Mouse (Mus musculus) midbrain, embryonic 15.5 days (tissue): ENCODE data around the gene Hdhd5. TPM values are rescaled to one million over a fixed set of nuclear protein-coding genes. Genes with fewer than 3 reads are reported as not detected.

ENCODE experiments used
- ATAC-seq: fragments of 200-750 bp; cut with Nextera tagmentation; replicated peaks from 2 replicates; pipeline ENCODE4 v1.8.0; 2017; ENCODE audit warnings: moderate TSS enrichment
- H3K27ac ChIP-seq: fragments of 300-500 bp; sonication (generic); 2 replicates; pipeline ENCODE4 v1.5.1; 2015; ENCODE audit warnings: mild to moderate bottlenecking, inconsistent platforms
- H3K27me3 ChIP-seq: fragments of 300-500 bp; sonication (generic); replicated peaks from 2 replicates; pipeline ENCODE4 v1.6.1; 2015; ENCODE audit warnings: inconsistent platforms
- H3K36me3 ChIP-seq: fragments of 300-500 bp; sonication (generic); replicated peaks from 2 replicates; pipeline ENCODE4 v1.6.1; 2015; ENCODE audit warnings: inconsistent platforms
- H3K4me1 ChIP-seq: fragments of 300-500 bp; sonication (generic); 2 replicates; pipeline ENCODE4 v1.6.1; 2015; ENCODE audit warnings: inconsistent platforms
- H3K4me2 ChIP-seq: fragments of 300-500 bp; sonication (generic); 2 replicates; pipeline ENCODE4 v1.6.1; 2015; ENCODE audit warnings: inconsistent platforms, mild to moderate bottlenecking, moderate library complexity
- H3K4me3 ChIP-seq: fragments of 300-500 bp; sonication (generic); 2 replicates; pipeline ENCODE4 v1.5.1; 2015; ENCODE audit warnings: mild to moderate bottlenecking, inconsistent platforms
- H3K9ac ChIP-seq: fragments of 300-500 bp; sonication (generic); 2 replicates; pipeline ENCODE4 v1.6.1; 2015; ENCODE audit warnings: mild to moderate bottlenecking, inconsistent platforms
- H3K9me3 ChIP-seq: fragments of 300-500 bp; sonication (generic); 2 replicates; pipeline ENCODE4 v1.6.1; 2016; ENCODE audit warnings: inconsistent platforms
- WGBS: fragments of 180-500 bp; shearing (Covaris S2); methylation state at CpG from one replicate; pipeline ENCODE4 v1.1.7; 2015; ENCODE audit warnings: mixed read lengths; 5-methylcytosine and 5-hydroxymethylcytosine counted together
- polyA plus RNA-seq: library from polyadenylated mRNA; unstranded; fragments of >200 nt; fragmentation: Nextera tagmentation; extraction: Ambion mirVana; gene quantifications from 2 replicates; pipeline ENCODE4 v1.2.1, GENCODE M21; 2015

The Hdhd5 gene
- polyA plus RNA-seq, 1 experiment from 2014 or later: 15.5 TPM

DNA sequence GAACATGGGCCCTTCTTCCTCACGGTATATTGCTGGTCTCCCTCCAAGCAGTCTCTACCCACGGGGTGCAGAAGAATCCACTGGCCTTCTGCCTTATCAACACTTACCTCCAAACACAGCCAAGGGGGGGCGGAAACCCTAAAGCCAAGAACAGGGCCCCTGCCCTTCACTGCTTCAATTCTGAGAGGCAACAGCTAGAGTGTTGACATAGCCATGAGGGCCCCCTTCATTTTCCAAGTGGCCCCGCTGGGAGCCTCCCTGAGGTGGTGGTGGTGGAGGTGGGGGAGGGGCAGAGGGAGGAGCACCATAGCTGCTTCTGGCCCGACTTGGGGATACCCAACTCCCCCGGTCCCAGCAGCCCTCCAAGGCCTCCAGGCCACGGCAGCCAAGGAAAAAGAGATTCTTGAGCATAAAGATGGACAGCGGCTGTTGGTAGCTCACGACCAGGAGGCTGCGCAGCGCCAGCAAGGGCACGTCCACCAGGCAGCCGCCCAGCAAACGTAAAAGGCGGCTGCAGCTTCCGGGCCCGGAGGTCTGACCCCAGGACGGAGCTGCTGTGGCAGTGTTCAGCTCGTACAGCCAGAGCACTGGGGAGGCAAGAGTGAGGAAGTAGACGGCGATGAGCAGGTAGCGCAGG lies 39.1 kb downstream of the Hdhd5 start:
- H3K4me3 ChIP-seq: peak overlapping the region; percentile 87
- H3K27ac ChIP-seq: 0 out of 2 replicates have a peak overlapping the region, but pooled peaks have one; percentile 97
- WGBS: 11% methylated on average over 22 of the region's 22 CpGs
- H3K9ac ChIP-seq: peak overlapping the region; percentile 91
- H3K4me1 ChIP-seq: peaks cover 49% of the 10 kb centered on the region
- no peak for ATAC-seq
- H3K9me3 ChIP-seq: no peaks in the 10 kb centered on the region
- no peaks in the 10 kb centered on the region for H3K36me3 ChIP-seq
- peak overlapping the region; percentile 79 for H3K4me2 ChIP-seq
- H3K27me3 ChIP-seq: no peaks in the 10 kb centered on the region

DNA sequence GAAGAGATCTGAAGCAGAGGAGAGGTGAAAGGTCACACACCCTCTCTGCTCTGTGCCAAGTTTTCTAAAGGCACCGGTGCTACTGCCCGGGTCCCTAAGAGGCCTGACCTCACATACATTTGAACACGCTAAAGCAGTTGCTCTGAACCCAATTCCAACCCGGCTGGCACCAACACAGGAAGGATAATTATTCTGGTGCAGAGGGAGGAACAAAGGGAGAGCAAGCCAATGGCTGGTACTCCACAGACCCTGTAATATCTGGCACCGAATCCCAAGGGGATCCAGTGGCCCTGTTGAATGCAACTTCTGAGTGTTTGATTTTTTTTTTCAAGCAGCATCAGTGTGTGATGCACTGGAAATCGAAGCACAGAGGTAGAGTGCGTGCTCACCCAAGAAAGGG lies 40.1 kb downstream of the Hdhd5 start:
- H3K27me3 ChIP-seq: no peaks in the 10 kb centered on the region
- peak overlapping the region; percentile 79 for H3K4me2 ChIP-seq
- no peak overlapping the region for H3K9ac ChIP-seq
- no peak overlapping the region for H3K27ac ChIP-seq
- ATAC-seq: no peak
- peak overlapping the region; percentile 87 for H3K4me3 ChIP-seq
- 35% methylated on average over 7 of the region's 7 CpGs for WGBS
- no peaks in the 10 kb centered on the region for H3K9me3 ChIP-seq
- H3K4me1 ChIP-seq: peaks cover 49% of the 10 kb centered on the region
- H3K36me3 ChIP-seq: no peaks in the 10 kb centered on the region

DNA sequence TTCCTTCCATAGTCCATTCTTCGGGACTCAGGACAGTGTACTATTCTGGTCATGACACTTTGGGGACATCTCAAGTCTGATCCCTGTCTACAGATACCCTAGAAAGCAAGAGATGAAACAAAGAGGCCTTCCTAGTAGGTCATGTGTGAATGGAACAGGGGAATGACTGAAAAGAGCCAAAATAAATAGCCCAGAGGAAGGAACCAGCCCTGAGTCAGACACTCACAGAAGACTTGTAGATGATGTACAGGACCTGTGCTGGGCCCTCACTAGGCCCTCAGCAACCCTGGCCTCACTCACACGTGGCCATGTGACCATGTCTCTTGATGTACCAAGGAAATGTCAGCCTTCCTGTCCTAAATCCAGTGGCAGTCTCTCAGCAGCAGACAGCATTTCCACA lies 41.7 kb downstream of the Hdhd5 start:
- Histone ChIP-seq H3K27me3 (no peaks in the 10 kb centered on the region), H3K36me3 (no peaks in the 10 kb centered on the region), H3K4me1 (peaks cover 46% of the 10 kb centered on the region), H3K4me3 (no peak overlapping the region), H3K4me2 (peak overlapping the region; percentile 79), H3K9ac (no peak overlapping the region), H3K9me3 (no peaks in the 10 kb centered on the region), H3K27ac (no peak overlapping the region)
- WGBS: 62% methylated on average over 2 of the region's 2 CpGs
- ATAC-seq: no peak

DNA sequence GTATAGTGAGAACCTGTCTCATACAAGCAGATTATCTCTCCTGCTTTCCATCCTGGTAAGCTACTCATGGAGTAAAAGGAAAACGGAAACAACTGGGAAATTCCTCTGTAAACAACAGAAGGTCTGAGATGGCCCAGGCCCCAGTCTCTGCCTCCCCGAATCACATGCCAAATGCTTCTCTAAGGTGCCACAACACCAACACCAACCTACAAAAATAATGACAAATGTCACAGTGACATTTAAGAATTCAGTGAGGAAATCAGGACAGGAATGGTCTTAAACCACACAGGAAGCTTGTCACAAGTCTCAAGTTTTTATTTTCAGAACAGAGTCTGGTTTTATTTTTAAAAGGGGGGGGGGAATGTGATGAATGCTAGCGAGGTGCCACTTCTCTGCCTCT lies 42.5 kb downstream of the Hdhd5 start:
- Histone ChIP-seq H3K27ac (no peak overlapping the region), H3K9ac (no peak overlapping the region), H3K36me3 (no peaks in the 10 kb centered on the region), H3K4me2 (no peak overlapping the region), H3K9me3 (no peaks in the 10 kb centered on the region), H3K27me3 (no peaks in the 10 kb centered on the region), H3K4me3 (no peak overlapping the region), H3K4me1 (peaks cover 41% of the 10 kb centered on the region)
- ATAC-seq: no peak
- 75% methylated on average over 3 of the region's 3 CpGs for WGBS

DNA sequence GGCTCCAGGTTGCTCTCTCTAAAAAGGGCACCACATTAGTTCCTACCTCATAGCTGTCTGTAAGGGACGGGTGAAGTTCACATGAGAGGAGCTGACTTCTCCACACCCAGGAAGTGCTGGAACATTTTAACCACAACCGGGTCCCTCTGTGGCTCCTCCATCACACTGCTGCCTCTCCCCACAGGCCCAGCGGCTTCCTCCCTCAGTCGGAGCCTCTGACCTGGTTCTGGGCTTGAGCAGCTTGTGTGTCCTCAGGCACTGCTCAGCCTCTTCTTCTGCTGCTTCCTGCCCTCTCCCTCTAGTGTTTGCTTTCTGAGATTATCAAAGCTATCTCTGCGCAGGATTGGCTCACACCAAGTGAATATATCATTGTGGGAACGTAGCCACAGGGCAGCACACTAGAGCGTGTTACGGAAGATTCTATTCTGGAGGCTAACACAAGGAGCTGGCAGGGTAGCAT lies 45.0 kb downstream of the Hdhd5 start:
- Histone ChIP-seq H3K4me3 (no peak overlapping the region), H3K27ac (no peak overlapping the region), H3K4me1 (peaks cover 22% of the 10 kb centered on the region), H3K9ac (no peak overlapping the region), H3K4me2 (no peak overlapping the region), H3K9me3 (no peaks in the 10 kb centered on the region), H3K36me3 (no peaks in the 10 kb centered on the region), H3K27me3 (no peaks in the 10 kb centered on the region)
- 61% methylated on average over 8 of the region's 8 CpGs for WGBS
- ATAC-seq: no peak

DNA sequence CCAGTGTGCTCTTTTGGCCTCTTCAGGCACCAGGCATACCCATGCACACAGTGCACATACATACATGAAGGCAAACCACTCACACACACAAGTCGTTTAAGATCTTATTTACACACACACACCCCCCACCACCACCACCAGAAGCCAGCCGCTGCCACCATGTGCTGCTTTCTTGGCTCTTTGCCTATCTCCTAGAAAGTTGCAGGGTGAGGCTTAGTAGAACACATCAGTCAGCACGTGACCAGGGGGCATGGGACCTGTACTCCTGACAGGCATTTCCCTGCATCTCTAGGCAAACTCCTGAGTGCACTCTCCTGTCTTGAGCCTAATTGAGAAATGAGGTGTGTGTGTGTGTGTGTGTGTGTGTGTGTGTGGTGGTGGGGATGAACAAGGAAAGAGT lies 46.1 kb downstream of the Hdhd5 start:
- H3K27ac ChIP-seq: no peak overlapping the region
- no peak overlapping the region for H3K4me3 ChIP-seq
- ATAC-seq: no peak
- H3K9me3 ChIP-seq: no peaks in the 10 kb centered on the region
- peaks cover 11% of the 10 kb centered on the region for H3K4me1 ChIP-seq
- no peaks in the 10 kb centered on the region for H3K36me3 ChIP-seq
- 83% methylated on average over 3 of the region's 3 CpGs for WGBS
- H3K9ac ChIP-seq: no peak overlapping the region
- H3K27me3 ChIP-seq: no peaks in the 10 kb centered on the region
- H3K4me2 ChIP-seq: no peak overlapping the region

DNA sequence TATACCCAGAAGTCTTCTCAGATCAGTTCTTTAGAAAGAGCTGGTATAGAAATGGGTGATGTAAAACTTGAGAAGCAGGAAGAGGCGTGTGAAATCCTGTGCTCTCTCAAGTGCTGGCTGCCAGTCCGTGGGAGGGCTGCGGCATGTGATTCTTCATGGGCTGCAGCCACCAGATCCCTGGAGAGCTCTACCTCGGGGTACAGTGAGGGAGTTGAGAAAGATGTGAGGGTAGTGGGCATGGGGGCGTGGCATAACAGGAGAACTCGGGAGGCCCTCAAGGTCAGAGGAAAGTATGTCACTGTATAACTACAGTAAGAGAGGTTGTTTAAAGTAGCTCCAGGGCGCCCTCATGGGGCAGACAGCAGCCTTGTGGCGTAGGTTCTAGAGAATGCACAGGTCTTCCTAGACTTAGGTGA lies 47.9 kb downstream of the Hdhd5 start:
- H3K9ac ChIP-seq: no peak overlapping the region
- H3K27me3 ChIP-seq: no peaks in the 10 kb centered on the region
- no peaks in the 10 kb centered on the region for H3K9me3 ChIP-seq
- no peak overlapping the region for H3K4me3 ChIP-seq
- no peak overlapping the region for H3K27ac ChIP-seq
- WGBS: 44% methylated on average over 8 of the region's 8 CpGs
- no peak for ATAC-seq
- no peaks in the 10 kb centered on the region for H3K4me1 ChIP-seq
- no peak overlapping the region for H3K4me2 ChIP-seq
- no peaks in the 10 kb centered on the region for H3K36me3 ChIP-seq

DNA sequence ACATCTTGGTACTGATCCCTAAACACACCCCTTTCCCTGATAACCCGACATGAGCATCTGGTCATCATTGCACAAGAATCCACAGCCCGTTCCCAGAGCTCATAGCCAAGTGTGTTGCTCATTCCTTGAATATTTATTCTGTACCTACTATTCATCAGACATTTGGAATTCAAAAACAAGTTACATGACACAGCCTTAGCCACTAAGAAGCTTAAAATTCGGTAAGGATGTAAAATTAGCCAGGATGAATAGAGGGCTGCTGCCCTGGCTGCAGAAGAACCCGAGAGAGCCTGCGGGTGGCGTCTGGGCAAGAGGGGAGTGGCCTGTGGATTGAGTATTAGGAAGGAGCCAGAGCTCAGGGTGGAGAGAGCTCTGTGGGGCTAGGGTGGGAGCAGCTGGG lies 48.4 kb downstream of the Hdhd5 start:
- no peaks in the 10 kb centered on the region for H3K36me3 ChIP-seq
- no peaks in the 10 kb centered on the region for H3K9me3 ChIP-seq
- H3K9ac ChIP-seq: no peak overlapping the region
- H3K4me3 ChIP-seq: no peak overlapping the region
- H3K27ac ChIP-seq: no peak overlapping the region
- WGBS: 37% methylated on average over 6 of the region's 6 CpGs
- no peaks in the 10 kb centered on the region for H3K4me1 ChIP-seq
- no peak overlapping the region for H3K4me2 ChIP-seq
- no peak for ATAC-seq
- H3K27me3 ChIP-seq: no peaks in the 10 kb centered on the region

DNA sequence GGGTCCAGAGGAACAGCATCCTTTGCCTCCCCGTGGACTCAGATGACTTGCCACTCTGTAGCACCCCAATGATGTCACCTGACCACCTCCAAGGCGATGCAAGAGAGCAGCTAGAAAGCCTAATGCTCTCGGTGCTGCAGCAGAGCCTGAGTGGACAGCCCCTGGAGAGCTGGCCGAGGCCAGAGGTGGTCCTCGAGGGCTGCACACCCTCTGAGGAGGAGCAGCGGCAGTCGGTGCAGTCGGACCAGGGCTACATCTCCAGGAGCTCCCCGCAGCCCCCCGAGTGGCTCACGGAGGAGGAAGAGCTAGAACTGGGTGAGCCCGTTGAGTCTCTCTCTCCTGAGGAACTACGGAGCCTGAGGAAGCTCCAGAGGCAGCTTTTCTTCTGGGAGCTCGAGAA lies 49.1 kb downstream of the Hdhd5 start:
- H3K4me1 ChIP-seq: no peaks in the 10 kb centered on the region
- H3K4me3 ChIP-seq: no peak overlapping the region
- no peaks in the 10 kb centered on the region for H3K36me3 ChIP-seq
- H3K9ac ChIP-seq: no peak overlapping the region
- H3K27ac ChIP-seq: no peak overlapping the region
- no peak for ATAC-seq
- no peaks in the 10 kb centered on the region for H3K27me3 ChIP-seq
- no peak overlapping the region for H3K4me2 ChIP-seq
- WGBS: 89% methylated on average over 14 of the region's 14 CpGs
- H3K9me3 ChIP-seq: no peaks in the 10 kb centered on the region

DNA sequence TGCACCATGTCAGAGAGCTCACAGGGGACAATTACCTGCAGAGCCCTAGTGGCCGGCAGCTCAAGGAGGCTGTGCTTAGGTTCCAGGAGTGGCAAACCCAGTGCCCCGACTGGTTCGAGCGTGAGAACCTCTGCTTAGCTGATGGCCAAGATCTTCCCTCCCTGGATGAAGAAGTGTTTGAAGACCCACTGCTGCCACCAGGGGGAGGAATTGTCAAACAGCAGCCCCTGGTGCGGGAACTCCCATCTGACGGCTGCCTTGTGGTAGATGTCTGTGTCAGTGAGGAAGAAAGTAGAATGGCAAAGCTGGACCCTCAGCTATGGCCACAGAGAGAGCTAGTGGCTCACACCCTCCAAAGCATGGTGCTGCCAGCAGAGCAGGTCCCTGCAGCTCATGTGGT lies 49.6 kb downstream of the Hdhd5 start:
- ATAC-seq: no peak
- H3K27me3 ChIP-seq: no peaks in the 10 kb centered on the region
- no peaks in the 10 kb centered on the region for H3K4me1 ChIP-seq
- no peaks in the 10 kb centered on the region for H3K36me3 ChIP-seq
- H3K9me3 ChIP-seq: no peaks in the 10 kb centered on the region
- H3K27ac ChIP-seq: no peak overlapping the region
- 91% methylated on average over 6 of the region's 6 CpGs for WGBS
- H3K4me2 ChIP-seq: no peak overlapping the region
- H3K9ac ChIP-seq: no peak overlapping the region
- no peak overlapping the region for H3K4me3 ChIP-seq

DNA sequence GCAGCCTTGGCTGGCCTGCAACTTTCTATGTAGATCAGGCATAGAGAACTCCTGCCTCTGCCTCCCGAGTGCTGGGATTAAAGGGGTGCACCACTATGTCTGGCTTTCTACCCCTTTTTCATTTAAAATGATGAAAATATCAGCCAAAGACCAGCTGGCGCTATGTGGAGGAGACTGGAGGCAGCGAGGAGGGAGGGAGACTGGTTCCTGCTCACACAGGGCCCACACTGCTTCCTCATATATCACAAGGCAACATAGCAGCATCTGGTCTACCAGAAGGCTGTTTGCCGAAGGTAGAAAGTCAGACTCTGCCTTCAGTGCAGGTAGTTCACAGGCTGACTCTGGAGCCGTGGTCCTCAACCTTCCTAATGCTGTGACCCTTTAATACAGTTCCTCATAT lies 50.8 kb downstream of the Hdhd5 start:
- H3K27ac ChIP-seq: no peak overlapping the region
- no peaks in the 10 kb centered on the region for H3K9me3 ChIP-seq
- no peak overlapping the region for H3K4me3 ChIP-seq
- H3K4me1 ChIP-seq: no peaks in the 10 kb centered on the region
- no peak for ATAC-seq
- H3K27me3 ChIP-seq: no peaks in the 10 kb centered on the region
- no peaks in the 10 kb centered on the region for H3K36me3 ChIP-seq
- no peak overlapping the region for H3K9ac ChIP-seq
- no peak overlapping the region for H3K4me2 ChIP-seq
- WGBS: 92% methylated on average over 5 of the region's 5 CpGs

DNA sequence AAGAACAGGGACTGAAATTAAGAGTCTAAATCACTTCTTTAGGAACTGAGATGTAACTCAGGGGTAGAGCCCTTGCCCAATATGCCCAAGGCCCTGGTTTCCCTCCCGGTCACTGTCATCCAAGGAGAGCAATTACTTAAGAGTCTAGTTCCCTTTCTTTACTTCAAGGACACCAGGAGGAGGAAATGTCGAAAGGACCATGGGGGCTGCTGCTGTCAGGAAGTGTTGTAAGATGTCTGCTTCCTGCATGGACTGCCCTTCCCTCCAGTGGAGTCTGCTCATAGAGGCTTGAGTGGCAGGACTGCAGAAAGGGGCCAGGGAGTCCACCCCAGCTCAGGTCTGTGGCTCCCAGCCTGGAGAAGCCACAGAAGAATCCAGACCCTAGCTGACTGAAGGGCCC lies 51.8 kb downstream of the Hdhd5 start:
- Histone ChIP-seq H3K27me3 (no peaks in the 10 kb centered on the region), H3K9ac (no peak overlapping the region), H3K9me3 (no peaks in the 10 kb centered on the region), H3K4me3 (no peak overlapping the region), H3K36me3 (no peaks in the 10 kb centered on the region), H3K4me1 (no peaks in the 10 kb centered on the region), H3K27ac (no peak overlapping the region), H3K4me2 (no peak overlapping the region)
- 91% methylated on average over 2 of the region's 2 CpGs for WGBS
- no peak for ATAC-seq

DNA sequence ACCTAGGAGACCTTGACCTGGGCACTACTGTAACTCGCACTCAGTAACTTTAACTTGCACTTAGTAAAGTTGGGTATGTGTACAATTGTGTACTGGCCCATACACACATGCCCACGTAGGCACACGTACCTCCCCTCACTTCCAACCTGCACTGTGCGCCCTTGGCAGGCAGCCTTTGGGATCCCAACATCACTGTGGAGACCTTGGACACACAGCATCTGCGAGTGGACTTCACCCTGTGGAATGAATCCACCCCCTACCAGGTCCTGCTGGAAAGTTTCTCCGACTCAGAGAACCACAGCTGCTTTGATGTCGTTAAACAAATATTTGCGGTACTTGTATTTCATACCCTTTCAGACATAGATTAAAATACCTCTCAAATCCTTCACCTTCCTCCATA lies 55.8 kb downstream of the Hdhd5 start:
- Histone ChIP-seq H3K9me3 (no peaks in the 10 kb centered on the region), H3K4me1 (peaks cover 23% of the 10 kb centered on the region), H3K4me3 (no peak overlapping the region), H3K9ac (no peak overlapping the region), H3K36me3 (no peaks in the 10 kb centered on the region), H3K27me3 (no peaks in the 10 kb centered on the region), H3K27ac (no peak overlapping the region), H3K4me2 (no peak overlapping the region)
- 83% methylated on average over 8 of the region's 8 CpGs for WGBS
- ATAC-seq: no peak
